Mouse (Mus musculus) forebrain, embryonic 11.5 days (tissue): ENCODE data around the gene Cdh5. TPM values are rescaled to one million over a fixed set of nuclear protein-coding genes. Genes with fewer than 3 reads are reported as not detected.
"Not testable (repeated sequence)": the region's sequence is repeated elsewhere in the genome, so short reads cannot be mapped to it uniquely, and the experiment has no call there.

Source experiments
- ATAC-seq: fragments of 200-750 bp; cut with Nextera tagmentation; replicated peaks from 2 replicates; pipeline ENCODE4 v1.8.0; 2017; ENCODE audit warnings: moderate TSS enrichment; ENCODE audit not compliant: low FRiP score
- DNase-seq: peaks from one replicate; pipeline ENCODE4 v3.0.0-alpha.2; 2017; ENCODE audit warnings: low spot score
- H3K27ac ChIP-seq: fragments of 300-500 bp; sonication (generic); 2 replicates; pipeline ENCODE4 v1.5.1; 2014; ENCODE audit warnings: low read depth, low read length
- H3K27me3 ChIP-seq: fragments of 300-500 bp; sonication (generic); 2 replicates; pipeline ENCODE4 v1.6.1; 2014; ENCODE audit warnings: mild to moderate bottlenecking, low read length, mixed read lengths; ENCODE audit not compliant: control insufficient read depth, insufficient read depth
- H3K36me3 ChIP-seq: fragments of 300-500 bp; sonication (generic); 2 replicates; pipeline ENCODE4 v1.6.1; 2014; ENCODE audit warnings: mild to moderate bottlenecking, low read length, moderate library complexity, mixed read lengths; ENCODE audit not compliant: control insufficient read depth, insufficient read depth
- H3K4me1 ChIP-seq: fragments of 300-500 bp; sonication (generic); replicated peaks from 2 replicates; pipeline ENCODE4 v1.6.1; 2014; ENCODE audit warnings: low read length, mixed read lengths; ENCODE audit not compliant: control insufficient read depth, insufficient read depth
- H3K4me2 ChIP-seq: fragments of 300-500 bp; sonication (generic); 2 replicates; pipeline ENCODE4 v1.6.1; 2014; ENCODE audit warnings: low read depth, mild to moderate bottlenecking, low read length, moderate library complexity, mixed read lengths; ENCODE audit not compliant: severe bottlenecking
- H3K4me3 ChIP-seq: fragments of 300-500 bp; sonication (generic); 2 replicates; pipeline ENCODE4 v1.5.1; 2014; ENCODE audit warnings: low read depth, low read length
- H3K9ac ChIP-seq: fragments of 300-500 bp; sonication (generic); 2 replicates; pipeline ENCODE4 v1.6.1; 2014; ENCODE audit warnings: low read length
- H3K9me3 ChIP-seq: fragments of 300-500 bp; sonication (generic); 2 replicates; pipeline ENCODE4 v1.6.1; 2016; ENCODE audit warnings: low read length, mixed read lengths; ENCODE audit not compliant: control insufficient read depth
- WGBS: fragments of 180-500 bp; shearing (Covaris S2); extraction: QIAGEN DNeasy Blood & Tissue Kit; methylation state at CpG from one replicate; pipeline ENCODE4 v1.1.7; 2014; 5-methylcytosine and 5-hydroxymethylcytosine counted together
- polyA plus RNA-seq: library from polyadenylated mRNA; unstranded; fragments of >200 nt; fragmentation: Nextera tagmentation; extraction: Ambion mirVana; gene quantifications from 2 replicates; pipeline ENCODE4 v1.2.1, GENCODE M21; 2014

The Cdh5 gene
- polyA plus RNA-seq, 1 experiment from 2014 or later: 13.2 TPM

DNA sequence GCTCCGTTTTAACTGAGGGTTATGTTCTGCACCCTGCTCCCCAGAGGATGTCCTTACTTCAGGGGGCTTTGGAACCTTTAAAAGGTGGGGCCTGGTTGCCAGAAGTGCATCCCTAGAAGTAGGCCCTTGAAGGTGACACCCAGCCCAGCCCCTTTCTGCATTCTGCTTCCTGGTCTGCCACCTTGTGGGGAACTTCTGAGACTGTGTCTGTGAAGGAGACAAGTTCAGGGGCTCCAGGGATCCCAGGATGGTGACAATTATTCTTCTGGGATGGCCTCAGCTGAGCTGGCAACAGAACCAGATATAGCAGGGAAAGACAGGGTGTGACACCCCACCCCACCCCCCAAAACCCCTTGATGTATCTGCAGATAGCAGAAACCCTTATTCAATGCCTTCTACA, 14.3 kb upstream of the Cdh5 start:
- no peaks in the 10 kb centered on the region for H3K4me1 ChIP-seq
- 24% methylated on average over 1 of the region's 1 CpGs for WGBS
- no peaks in the 10 kb centered on the region for H3K27me3 ChIP-seq
- H3K9ac ChIP-seq: no peak overlapping the region
- no peak overlapping the region for H3K4me3 ChIP-seq
- DNase-seq: no peak
- no peak overlapping the region for H3K4me2 ChIP-seq
- H3K9me3 ChIP-seq: no peaks in the 10 kb centered on the region
- no peak for ATAC-seq
- no peak overlapping the region for H3K27ac ChIP-seq
- no peaks in the 10 kb centered on the region for H3K36me3 ChIP-seq

- DNase-seq, H3K9me3 ChIP-seq: not testable (repeated sequence)
Measured at GRCm38 (mm10) chr8:104087878-104088277, 13.5 kb upstream of the Cdh5 start.

GRCm38 (mm10) chr8:104088881-104089280, 12.5 kb upstream of the Cdh5 start:
- no peak overlapping the region for H3K9ac ChIP-seq
- no peaks in the 10 kb centered on the region for H3K36me3 ChIP-seq
- H3K4me2 ChIP-seq: no peak overlapping the region
- ATAC-seq: no peak
- H3K27me3 ChIP-seq: no peaks in the 10 kb centered on the region
- H3K4me1 ChIP-seq: no peaks in the 10 kb centered on the region
- no peak overlapping the region for H3K27ac ChIP-seq
- no peak overlapping the region for H3K4me3 ChIP-seq
- H3K9me3 ChIP-seq: no peaks in the 10 kb centered on the region
- DNase-seq: no peak
- 76% methylated on average over 3 of the region's 3 CpGs for WGBS

More at GRCm38 (mm10) chr8:104087878-104088277, 13.5 kb upstream of the Cdh5 start:
- not testable (repeated sequence) for H3K27ac ChIP-seq, H3K4me1 ChIP-seq, H3K4me2 ChIP-seq, H3K9ac ChIP-seq, H3K4me3 ChIP-seq, H3K27me3 ChIP-seq, H3K36me3 ChIP-seq, ATAC-seq

DNA sequence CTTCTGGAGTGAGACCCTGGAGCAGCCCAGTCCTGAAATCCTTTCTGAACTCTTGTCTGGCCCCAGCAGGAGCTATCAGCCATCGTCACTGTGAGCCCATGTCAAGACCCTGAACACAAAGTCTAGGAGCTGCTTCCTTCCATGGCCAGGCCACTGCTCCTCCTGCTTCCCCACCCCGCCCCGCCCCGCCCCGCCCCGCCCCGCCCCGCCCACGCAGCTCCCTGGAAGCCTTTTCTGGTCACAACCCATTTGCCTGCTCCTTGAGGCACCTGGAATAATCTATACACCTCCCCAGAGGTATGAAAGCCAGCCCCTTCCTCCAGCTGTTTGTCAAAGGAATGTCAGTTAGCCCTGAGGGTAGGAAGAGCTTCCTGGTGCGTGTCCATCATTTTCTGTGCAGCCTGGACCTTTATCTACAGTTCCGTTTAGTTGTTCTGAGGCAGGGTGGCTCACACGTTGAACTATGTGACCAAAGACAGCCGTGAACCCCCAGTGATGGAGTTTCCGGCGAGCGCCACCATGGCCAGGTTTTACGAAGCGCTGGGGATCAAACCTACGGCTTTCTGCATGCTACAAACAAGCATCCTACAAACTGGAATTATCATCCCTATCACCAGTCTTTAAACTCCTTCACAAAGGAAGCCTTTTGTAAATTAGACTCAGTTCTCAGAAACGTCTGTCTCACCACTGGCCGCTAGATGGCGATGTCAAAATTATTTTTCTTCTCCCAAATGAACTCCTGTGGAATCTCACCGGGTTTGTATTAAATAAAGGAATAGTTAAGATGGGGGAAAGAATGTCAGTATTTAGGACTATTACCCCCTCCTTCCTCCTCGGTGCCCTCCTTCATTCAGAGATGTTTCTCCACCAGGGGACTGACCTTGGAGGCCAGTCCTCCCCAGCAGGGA, 10.2 kb upstream of the Cdh5 start:
- not testable (repeated sequence) for ATAC-seq, H3K9me3 ChIP-seq, H3K4me3 ChIP-seq, H3K4me1 ChIP-seq, DNase-seq, H3K27ac ChIP-seq, H3K27me3 ChIP-seq, H3K9ac ChIP-seq, H3K36me3 ChIP-seq
- H3K4me2 ChIP-seq: 0 out of 2 replicates have a peak overlapping the region, but pooled peaks have one; percentile 27
- 8% methylated on average over 24 of the region's 24 CpGs for WGBS

DNA sequence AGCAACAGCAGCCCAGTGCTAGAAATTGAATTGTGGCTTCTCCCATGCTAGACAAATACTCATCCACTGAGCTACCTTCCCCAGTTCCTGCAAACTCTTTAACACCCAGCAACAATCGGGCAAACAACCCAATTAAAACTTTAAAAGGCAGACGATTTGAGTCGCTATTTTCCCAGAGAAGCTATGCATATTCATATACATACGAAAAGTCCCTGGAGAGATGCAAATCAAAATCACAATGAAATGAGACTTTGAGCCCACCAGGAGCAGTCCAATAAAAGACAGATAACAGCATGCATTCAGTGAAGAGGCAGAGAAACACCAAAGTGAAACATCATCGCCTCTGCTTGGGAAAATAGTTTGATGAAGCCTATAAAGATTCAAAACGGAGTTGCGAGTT, 8.1 kb upstream of the Cdh5 start:
- Histone ChIP-seq H3K4me2 (no peak overlapping the region), H3K4me1 (no peaks in the 10 kb centered on the region), H3K4me3 (no peak overlapping the region), H3K27ac (no peak overlapping the region), H3K27me3 (no peaks in the 10 kb centered on the region), H3K36me3 (no peaks in the 10 kb centered on the region), H3K9ac (no peak overlapping the region), H3K9me3 (no peaks in the 10 kb centered on the region)
- DNase-seq (no peak), ATAC-seq (no peak)
- WGBS: 55% methylated on average over 7 of the region's 7 CpGs

DNA sequence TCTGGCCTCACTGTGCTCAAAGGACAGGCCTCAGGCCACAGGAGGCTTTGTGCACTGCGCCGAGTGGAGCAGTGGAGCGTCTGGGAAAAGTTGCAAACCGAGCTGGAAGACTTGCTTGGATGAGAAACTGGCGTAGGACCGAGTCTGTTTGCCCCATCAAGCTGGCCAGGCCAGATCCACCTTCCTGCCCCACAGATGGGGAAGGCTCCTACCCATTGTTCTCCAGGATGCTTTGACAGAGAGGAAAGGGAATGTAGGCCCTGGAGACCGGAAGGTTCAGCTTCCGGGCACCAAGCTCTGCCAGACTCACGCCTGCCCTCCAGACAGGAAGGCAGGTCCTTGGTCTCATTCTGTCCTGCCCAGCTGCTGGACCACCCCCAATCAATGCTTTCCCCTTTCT, 5.8 kb upstream of the Cdh5 start:
- Histone ChIP-seq H3K27ac (no peak overlapping the region), H3K4me2 (no peak overlapping the region), H3K36me3 (no peaks in the 10 kb centered on the region), H3K27me3 (no peaks in the 10 kb centered on the region), H3K9me3 (no peaks in the 10 kb centered on the region), H3K4me1 (no peaks in the 10 kb centered on the region), H3K9ac (no peak overlapping the region), H3K4me3 (no peak overlapping the region)
- WGBS: 71% methylated on average over 9 of the region's 9 CpGs
- ATAC-seq: no peak
- DNase-seq: no peak

- ATAC-seq: no peak
Measured at GRCm38 (mm10) chr8:104096644-104097043, 4.8 kb upstream of the Cdh5 start.

GRCm38 (mm10) chr8:104098671-104099346, 2.6 kb upstream of the Cdh5 start:
- no peaks in the 10 kb centered on the region for H3K27me3 ChIP-seq
- H3K4me1 ChIP-seq: no peaks in the 10 kb centered on the region
- H3K27ac ChIP-seq: no peak overlapping the region
- 0 out of 2 replicates have a peak, but pooled peaks have one; percentile 26 for ATAC-seq
- H3K9ac ChIP-seq: no peak overlapping the region
- H3K9me3 ChIP-seq: no peaks in the 10 kb centered on the region
- 38% methylated on average over 6 of the region's 6 CpGs for WGBS
- no peak overlapping the region for H3K4me2 ChIP-seq
- no peak overlapping the region for H3K4me3 ChIP-seq
- H3K36me3 ChIP-seq: no peaks in the 10 kb centered on the region
- no peak for DNase-seq

More at GRCm38 (mm10) chr8:104096644-104097043, 4.8 kb upstream of the Cdh5 start:
- no peaks in the 10 kb centered on the region for H3K27me3 ChIP-seq
- no peak for DNase-seq
- WGBS: 63% methylated on average over 10 of the region's 10 CpGs
- H3K4me2 ChIP-seq: no peak overlapping the region
- H3K9me3 ChIP-seq: no peaks in the 10 kb centered on the region
- no peak overlapping the region for H3K9ac ChIP-seq
- H3K36me3 ChIP-seq: no peaks in the 10 kb centered on the region
- no peaks in the 10 kb centered on the region for H3K4me1 ChIP-seq
- no peak overlapping the region for H3K27ac ChIP-seq
- H3K4me3 ChIP-seq: no peak overlapping the region
